Comparison of ENCODE assay signal across 8 mouse cellular contexts in genomic region chr7:28546649-28547048, GRCm38 (mm10). TPM values are rescaled to one million over a fixed set of nuclear protein-coding genes. Genes with fewer than 3 reads are reported as not detected.
DNase-seq lines count a peak whose midpoint lies in the region; ATAC-seq and TF ChIP-seq lines count a peak whose summit lies in the region.

No protein-coding gene starts in this region.

- intact Hi-C loops in left cerebral cortex, postnatal 25 days (cut with DNase I) = no loop called here

- peak overlapping the region; percentile 54 for H3K4me2 ChIP-seq in embryonic facial prominence, embryonic 11.5 days (ENCODE audit: low read depth, low read length)
- H3K4me2 ChIP-seq in hindbrain, embryonic 14.5 days (replicated peaks) = peak overlapping the region; percentile 55
- peak overlapping the region; percentile 60 for H3K4me2 ChIP-seq in midbrain, embryonic 13.5 days (replicated peaks)

- no peaks in the 10 kb centered on the region for H3K4me1 ChIP-seq in kidney, adult 2 months (ENCODE audit: control insufficient read depth, insufficient read depth, low read length)
- peaks cover 2% of the 10 kb centered on the region for H3K4me1 ChIP-seq in embryonic facial prominence, embryonic 11.5 days (ENCODE audit: control insufficient read depth, insufficient read depth, low read length)
- H3K4me1 ChIP-seq in hindbrain, embryonic 14.5 days (replicated peaks; ENCODE audit: control insufficient read depth, insufficient read depth, low read length) = peaks cover 10% of the 10 kb centered on the region; the same call in 1 of the 2 replicates
- peaks cover 24% of the 10 kb centered on the region for H3K4me1 ChIP-seq in midbrain, embryonic 13.5 days (replicated peaks)

- no peak for DNase-seq in kidney, adult 2 months
- DNase-seq in kidney, postnatal 36 days = no peak
- DNase-seq in embryonic facial prominence, embryonic 11.5 days (ENCODE audit: low spot score) = peak; percentile 24
- no peak for DNase-seq in hindbrain, embryonic 14.5 days (ENCODE audit: low spot score)
- DNase-seq in frontal cortex, postnatal 10 days (ENCODE audit: low spot score in 2 of 2) = no peak
- DNase-seq in left cerebral cortex, postnatal 25 days (ENCODE audit: low spot score in 2 of 2) = no peak
- DNase-seq in testis, postnatal 14 days (ENCODE audit: low spot score) = no peak

- 6% methylated on average over 22 of the region's 22 CpGs for WGBS in kidney, adult 2 months
- WGBS in embryonic facial prominence, embryonic 11.5 days = under 1% methylated on average over 22 of the region's 22 CpGs
- WGBS in hindbrain, embryonic 14.5 days = 2% methylated on average over 22 of the region's 22 CpGs
- under 1% methylated on average over 22 of the region's 22 CpGs for WGBS in midbrain, embryonic 13.5 days

- ATAC-seq in embryonic facial prominence, embryonic 11.5 days (replicated peaks; ENCODE audit: insufficient number of reproducible peaks, low FRiP score, low TSS enrichment, low read depth) = no peak
- ATAC-seq in hindbrain, embryonic 14.5 days (ENCODE audit: low FRiP score) = no peak
- ATAC-seq in midbrain, embryonic 13.5 days = no peak

- no peak for TF ChIP-seq CTCF in kidney, adult 2 months (conservative IDR thresholded peaks at IDR 0.05; ENCODE audit: insufficient read depth, insufficient read length, low read depth, low read length)

- peak overlapping the region; percentile 34 for H3K4me3 ChIP-seq in kidney, adult 2 months (ENCODE audit: insufficient read depth, low read depth, low read length)
- H3K4me3 ChIP-seq in embryonic facial prominence, embryonic 11.5 days (ENCODE audit: low read depth, low read length) = peak overlapping the region; percentile 25
- peak overlapping the region; percentile 23 for H3K4me3 ChIP-seq in hindbrain, embryonic 14.5 days (replicated peaks; ENCODE audit: low read length)
- peak overlapping the region; percentile 38 for H3K4me3 ChIP-seq in midbrain, embryonic 13.5 days (replicated peaks)

- no peaks in the 10 kb centered on the region for H3K36me3 ChIP-seq in kidney, adult 2 months (ENCODE audit: control insufficient read depth, insufficient read depth, low read length)
- no peaks in the 10 kb centered on the region for H3K36me3 ChIP-seq in embryonic facial prominence, embryonic 11.5 days (replicated peaks; ENCODE audit: control insufficient read depth, insufficient read depth, low read depth, low read length)
- no peaks in the 10 kb centered on the region for H3K36me3 ChIP-seq in hindbrain, embryonic 14.5 days (replicated peaks; ENCODE audit: control insufficient read depth, insufficient read depth)
- no peaks in the 10 kb centered on the region for H3K36me3 ChIP-seq in midbrain, embryonic 13.5 days

- no peaks in the 10 kb centered on the region for H3K27me3 ChIP-seq in kidney, adult 2 months (replicated peaks; ENCODE audit: control insufficient read depth, insufficient read depth, low read length)
- H3K27me3 ChIP-seq in embryonic facial prominence, embryonic 11.5 days (ENCODE audit: control insufficient read depth, insufficient read depth, low read length) = peaks cover 31% of the 10 kb centered on the region
- H3K27me3 ChIP-seq in hindbrain, embryonic 14.5 days (ENCODE audit: control insufficient read depth, insufficient read depth, low read length) = peaks cover 42% of the 10 kb centered on the region
- H3K27me3 ChIP-seq in midbrain, embryonic 13.5 days = peaks cover 55% of the 10 kb centered on the region

- H3K9ac ChIP-seq in embryonic facial prominence, embryonic 11.5 days (replicated peaks; ENCODE audit: low read length) = peak overlapping the region; percentile 39
- H3K9ac ChIP-seq in hindbrain, embryonic 14.5 days = peak overlapping the region; percentile 54
- peak overlapping the region; percentile 58 for H3K9ac ChIP-seq in midbrain, embryonic 13.5 days (replicated peaks)

- H3K27ac ChIP-seq in kidney, adult 2 months (ENCODE audit: insufficient read depth, low read depth, low read length) = 0 out of 2 replicates have a peak overlapping the region, but pooled peaks have one; percentile 17
- no peak overlapping the region for H3K27ac ChIP-seq in embryonic facial prominence, embryonic 11.5 days (replicated peaks; ENCODE audit: low read depth, low read length)
- H3K27ac ChIP-seq in hindbrain, embryonic 14.5 days = no peak overlapping the region
- no peak overlapping the region for H3K27ac ChIP-seq in midbrain, embryonic 13.5 days

- no peak for TF ChIP-seq POLR2A in kidney, adult 2 months (IDR thresholded peaks at IDR 0.05; ENCODE audit: low read depth, low read length)

- no peaks in the 10 kb centered on the region for H3K9me3 ChIP-seq in embryonic facial prominence, embryonic 11.5 days (replicated peaks; ENCODE audit: control insufficient read depth, low read length)
- H3K9me3 ChIP-seq in hindbrain, embryonic 14.5 days (ENCODE audit: control insufficient read depth, low read length) = no peaks in the 10 kb centered on the region
- H3K9me3 ChIP-seq in midbrain, embryonic 13.5 days = no peaks in the 10 kb centered on the region

RNA-seq across cellular contexts. Expression of gene Nccrp1, which starts 0.4 kb away (rescaled TPM):
- 57.2 and 85.4 TPM in 2 replicates for polyA plus RNA-seq in kidney, adult 2 months (2012; rRNA removed)
- not detected in 2 replicates for polyA plus RNA-seq in embryonic facial prominence, embryonic 11.5 days (2014; fragmentation: Nextera tagmentation; extraction: Ambion mirVana)
- polyA plus RNA-seq in hindbrain, embryonic 14.5 days (2014; fragmentation: Nextera tagmentation; extraction: Ambion mirVana) = 0.12 and 0.13 TPM in 2 replicates
- not detected in 2 replicates for polyA plus RNA-seq in midbrain, embryonic 13.5 days (2015; fragmentation: Nextera tagmentation; extraction: Ambion mirVana)
- total RNA-seq in left cerebral cortex, postnatal 25 days (2021) = under 1 TPM; 0.46 to 0.50 TPM

RNA-seq across cellular contexts. Expression of gene Sycn, which starts 6.0 kb away (rescaled TPM):
- 12.4 and 13.3 TPM in 2 replicates for polyA plus RNA-seq in kidney, adult 2 months (2012; rRNA removed)
- polyA plus RNA-seq in embryonic facial prominence, embryonic 11.5 days (2014; fragmentation: Nextera tagmentation; extraction: Ambion mirVana) = not detected in 2 replicates
- not detected in 2 replicates for polyA plus RNA-seq in hindbrain, embryonic 14.5 days (2014; fragmentation: Nextera tagmentation; extraction: Ambion mirVana)
- polyA plus RNA-seq in midbrain, embryonic 13.5 days (2015; fragmentation: Nextera tagmentation; extraction: Ambion mirVana) = not detected in 2 replicates
- not detected for total RNA-seq in left cerebral cortex, postnatal 25 days (2021)

RNA-seq across cellular contexts. Expression of gene Ifnl3, which starts 24.0 kb away (rescaled TPM):
- polyA plus RNA-seq in kidney, adult 2 months (2012; rRNA removed) = not detected in 2 replicates
- not detected in 2 replicates for polyA plus RNA-seq in embryonic facial prominence, embryonic 11.5 days (2014; fragmentation: Nextera tagmentation; extraction: Ambion mirVana)
- polyA plus RNA-seq in hindbrain, embryonic 14.5 days (2014; fragmentation: Nextera tagmentation; extraction: Ambion mirVana) = not detected in 2 replicates
- polyA plus RNA-seq in midbrain, embryonic 13.5 days (2015; fragmentation: Nextera tagmentation; extraction: Ambion mirVana) = not detected in 2 replicates
- total RNA-seq in left cerebral cortex, postnatal 25 days (2021) = not detected

RNA-seq across cellular contexts. Expression of gene Ifnl2, which starts 36.4 kb away (rescaled TPM):
- polyA plus RNA-seq in kidney, adult 2 months (2012; rRNA removed) = not detected in 2 replicates
- not detected in 2 replicates for polyA plus RNA-seq in embryonic facial prominence, embryonic 11.5 days (2014; fragmentation: Nextera tagmentation; extraction: Ambion mirVana)
- not detected in 2 replicates for polyA plus RNA-seq in hindbrain, embryonic 14.5 days (2014; fragmentation: Nextera tagmentation; extraction: Ambion mirVana)
- polyA plus RNA-seq in midbrain, embryonic 13.5 days (2015; fragmentation: Nextera tagmentation; extraction: Ambion mirVana) = not detected in 2 replicates
- not detected for total RNA-seq in left cerebral cortex, postnatal 25 days (2021)

RNA-seq across cellular contexts. Expression of gene Samd4b, which starts 51.3 kb away (rescaled TPM):
- 67.0 and 79.0 TPM in 2 replicates for polyA plus RNA-seq in kidney, adult 2 months (2012; rRNA removed)
- polyA plus RNA-seq in embryonic facial prominence, embryonic 11.5 days (2014; fragmentation: Nextera tagmentation; extraction: Ambion mirVana) = 29.4 and 30.9 TPM in 2 replicates
- polyA plus RNA-seq in hindbrain, embryonic 14.5 days (2014; fragmentation: Nextera tagmentation; extraction: Ambion mirVana) = 26.8 and 27.6 TPM in 2 replicates
- polyA plus RNA-seq in midbrain, embryonic 13.5 days (2015; fragmentation: Nextera tagmentation; extraction: Ambion mirVana) = 20.0 and 25.7 TPM in 2 replicates
- total RNA-seq in left cerebral cortex, postnatal 25 days (2021) = 10 to 100 TPM; 65.2 to 68.7 TPM

Comparison
In these comparisons a context has a peak if more than half of its experiments do, and no peak if none do; other contexts are left out.
1. RNA of gene Nccrp1, which starts 0.4 kb away (polyA plus RNA-seq): 57.2 to 85.4 TPM in kidney, adult 2 months; 0.12 to 0.13 TPM in hindbrain, embryonic 14.5 days, not detected in embryonic facial prominence, embryonic 11.5 days and not detected in midbrain, embryonic 13.5 days; every median in the first group is over 10 times any median in the second.
2. RNA of gene Sycn, which starts 6.0 kb away (polyA plus RNA-seq): 12.4 to 13.3 TPM in kidney, adult 2 months; not detected in embryonic facial prominence, embryonic 11.5 days, not detected in hindbrain, embryonic 14.5 days and not detected in midbrain, embryonic 13.5 days; every median in the first group is over 10 times any median in the second.
3. Peak in every context shown above with its lines, with median percentiles within 50 percentile points of each other: H3K4me3 ChIP-seq, H3K4me2 ChIP-seq and H3K9ac ChIP-seq.